Mouse (Mus musculus): ENCODE measurements at regions not wholly inside any gene's neighbourhood (a gene's known extent, or its start where the extent isn't known, plus 50 kb on each side); places are given as distances from the start of the nearest gene placed in this dataset.

DNA sequence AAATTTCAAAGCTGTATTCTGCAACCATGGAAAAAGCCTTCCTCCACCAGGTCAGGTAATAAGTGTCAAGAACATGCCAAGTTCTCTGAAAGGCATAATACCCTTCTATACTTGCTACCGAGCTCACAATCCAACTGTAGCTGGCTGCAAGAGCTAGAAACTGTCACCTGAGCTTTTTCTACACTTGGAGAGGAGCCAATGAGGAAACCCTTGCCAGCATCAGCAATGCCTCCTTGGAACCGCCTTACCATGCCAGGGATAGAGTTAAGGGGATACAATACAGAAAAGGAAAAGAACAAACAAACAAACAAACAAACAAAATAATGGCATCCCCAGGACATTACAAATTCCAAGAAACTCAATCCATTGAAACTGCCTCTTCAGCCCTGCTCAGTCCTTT is 62.5 kb upstream of the Ccn2 start:
- Histone ChIP-seq H3K4me3 (replicated peaks) (no peak overlapping the region), H3K27me3 (no peaks in the 10 kb centered on the region), H3K4me1 (replicated peaks) (no peaks in the 10 kb centered on the region), H3K4me2 (replicated peaks) (no peak overlapping the region), H3K27ac (no peak overlapping the region), H3K9me3 (no peaks in the 10 kb centered on the region), H3K36me3 (no peaks in the 10 kb centered on the region), H3K9ac (replicated peaks) (no peak overlapping the region)
- no peak for ATAC-seq
- 84% methylated on average over 2 of the region's 2 CpGs for WGBS

DNA sequence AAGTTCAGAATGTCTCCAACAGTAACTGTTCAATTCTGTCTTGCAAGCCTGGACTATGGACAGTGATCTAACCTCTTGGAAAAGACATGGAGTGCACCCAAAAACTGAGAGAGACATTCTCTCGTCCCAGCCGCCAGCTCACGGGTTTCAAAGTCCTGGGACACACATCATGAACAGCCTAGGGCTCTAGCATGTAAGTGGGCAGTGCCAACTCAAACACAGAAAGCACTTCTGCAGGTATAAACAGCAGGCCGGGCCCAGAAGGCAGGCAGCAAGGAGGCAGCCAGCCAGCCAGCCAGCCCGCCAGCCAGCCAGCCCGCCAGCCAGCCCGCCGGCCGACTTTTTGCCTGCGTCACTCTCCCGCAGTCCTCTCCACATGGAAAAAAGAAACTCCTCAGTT is 60.3 kb upstream of the Ccn2 start:
- H3K9me3 ChIP-seq = no peaks in the 10 kb centered on the region
- no peaks in the 10 kb centered on the region for H3K27me3 ChIP-seq
- H3K4me1 ChIP-seq (replicated peaks) = no peaks in the 10 kb centered on the region
- WGBS = 96% methylated on average over 11 of the region's 11 CpGs
- no peaks in the 10 kb centered on the region for H3K36me3 ChIP-seq
- no peak overlapping the region for H3K4me2 ChIP-seq (replicated peaks)
- H3K9ac ChIP-seq (replicated peaks) = no peak overlapping the region
- ATAC-seq = no peak
- H3K27ac ChIP-seq = no peak overlapping the region
- H3K4me3 ChIP-seq (replicated peaks) = no peak overlapping the region

DNA sequence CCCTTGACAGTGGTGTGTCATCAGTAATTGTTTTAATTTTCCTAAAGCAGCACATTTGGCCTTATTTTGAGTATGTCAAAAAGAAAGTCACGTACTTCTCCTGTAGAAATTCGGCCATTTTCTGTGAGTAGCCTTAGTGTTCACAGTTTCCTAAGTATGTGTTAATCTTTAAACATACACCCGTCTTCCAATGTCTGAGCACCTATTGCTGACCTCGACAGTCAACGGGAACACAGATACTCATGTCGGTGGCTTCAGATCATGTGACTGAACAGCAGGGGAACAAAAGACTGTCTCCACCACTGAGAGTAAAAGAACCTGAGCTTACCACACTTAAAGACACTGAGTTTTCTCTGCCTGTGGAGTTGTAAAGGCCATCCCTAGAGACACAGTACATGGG is 59.8 kb upstream of the Ccn2 start:
- Histone ChIP-seq H3K4me2 (replicated peaks) (no peak overlapping the region), H3K36me3 (no peaks in the 10 kb centered on the region), H3K4me1 (replicated peaks) (no peaks in the 10 kb centered on the region), H3K9me3 (no peaks in the 10 kb centered on the region), H3K4me3 (replicated peaks) (no peak overlapping the region), H3K9ac (replicated peaks) (no peak overlapping the region), H3K27ac (no peak overlapping the region), H3K27me3 (no peaks in the 10 kb centered on the region)
- WGBS = 87% methylated on average over 6 of the region's 6 CpGs
- no peak for ATAC-seq

DNA sequence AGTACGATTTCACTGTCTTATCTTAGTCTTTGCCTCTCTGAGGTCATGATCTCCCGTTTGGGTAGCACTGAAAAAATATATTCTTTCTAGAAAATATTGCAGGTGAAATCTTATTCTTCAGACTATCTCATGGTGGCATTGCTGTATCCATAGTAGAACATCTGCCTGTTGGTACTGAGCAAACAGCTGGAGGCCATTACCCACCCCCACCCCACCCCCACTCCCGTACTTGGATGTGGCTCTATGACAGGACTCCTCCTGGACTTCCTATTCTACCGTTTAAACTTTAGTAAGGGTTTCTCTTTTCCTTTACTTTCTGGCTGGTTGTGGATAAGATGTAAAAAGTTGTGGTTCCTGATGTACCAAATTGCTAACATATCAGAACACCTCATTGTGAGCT is 53.3 kb upstream of the Ccn2 start:
- Histone ChIP-seq H3K27ac (no peak overlapping the region), H3K4me2 (replicated peaks) (no peak overlapping the region), H3K27me3 (no peaks in the 10 kb centered on the region), H3K4me1 (replicated peaks) (no peaks in the 10 kb centered on the region), H3K4me3 (replicated peaks) (no peak overlapping the region), H3K9ac (replicated peaks) (no peak overlapping the region), H3K9me3 (no peaks in the 10 kb centered on the region), H3K36me3 (no peaks in the 10 kb centered on the region)
- no peak for ATAC-seq
- 92% methylated on average over 4 of the region's 4 CpGs for WGBS
